Mouse (Mus musculus) regulatory T cell (primary cell): ENCODE data around the gene Mvb12a.
"Not testable (repeated sequence)": the region's sequence is repeated elsewhere in the genome, so short reads cannot be mapped to it uniquely, and the experiment has no call there.

Experiments used
- in situ Hi-C: fragments of 300-600 bp; cut with MboI, MseI; formaldehyde crosslinking; loops from one replicate; pipeline ENCODE4 v1.15.1; 2025; ENCODE audit warnings: high pct_unique_total_duplicates

Mvb12a gene

DNA sequence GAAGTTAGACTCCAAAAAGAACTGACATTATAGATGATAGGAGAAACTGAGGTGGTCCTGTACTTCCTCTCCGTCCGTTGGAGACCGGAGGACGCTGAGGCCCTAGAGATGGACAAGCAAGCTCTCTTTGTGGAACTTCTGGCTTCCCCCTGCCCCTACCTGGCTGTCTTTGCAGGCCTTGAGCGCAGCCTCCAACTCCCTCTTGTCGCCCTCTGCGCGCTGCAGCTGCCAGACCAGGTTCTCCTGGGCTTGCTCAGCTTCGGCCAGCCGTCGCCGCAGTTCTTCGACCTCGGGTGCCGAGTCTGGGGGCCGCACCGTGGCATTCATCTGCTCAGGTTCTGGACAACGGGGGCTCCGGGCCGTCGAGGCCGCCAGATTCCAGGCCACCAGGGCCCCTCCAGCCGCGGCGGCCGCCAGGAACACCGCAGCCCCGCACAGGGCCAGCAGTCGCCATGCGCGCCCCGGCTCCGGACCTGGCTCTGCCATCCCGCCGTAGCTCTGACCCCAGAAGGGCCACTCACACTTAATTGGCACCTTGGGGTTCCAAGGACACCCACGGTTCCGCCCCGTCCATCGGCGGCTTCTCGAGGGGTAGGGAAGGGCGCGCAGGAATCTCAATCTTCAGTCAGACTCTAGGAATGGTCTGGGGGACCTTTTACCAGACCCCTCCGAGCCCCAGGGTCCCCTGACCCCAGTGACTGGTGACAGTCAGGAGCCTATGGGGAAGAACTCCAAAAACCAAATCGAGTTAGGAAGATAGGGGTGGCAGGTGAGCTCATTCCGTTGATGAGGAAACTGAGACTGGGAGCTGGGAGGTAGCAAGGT lies 17.3 kb upstream of the Mvb12a start, which contains the start of gene Ccdc194:
Ccdc194 (minus strand) TSS at position 486 of the 825 bp plus-strand sequence.
- in situ Hi-C loops: no loop called here

DNA sequence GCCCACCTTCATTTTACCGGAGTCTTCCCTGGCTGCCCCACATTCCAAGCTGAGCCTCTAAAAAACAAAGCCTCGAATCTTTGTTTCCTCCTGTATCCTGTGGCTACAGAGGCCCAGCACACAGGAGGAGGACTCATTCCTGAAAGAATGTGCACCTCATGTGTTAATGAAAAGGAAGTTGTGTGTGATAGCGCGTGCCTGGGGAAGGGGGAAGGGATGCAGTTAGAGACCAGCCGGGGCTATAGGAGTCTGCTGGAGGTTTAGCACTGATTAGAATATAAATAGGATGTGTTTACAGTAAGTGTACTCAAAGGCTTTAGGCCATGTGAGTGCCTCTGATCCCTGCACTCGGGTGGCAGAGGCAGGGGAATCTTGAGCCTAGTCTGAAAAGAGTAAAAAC lies 16.4 kb upstream of the Mvb12a start:
- in situ Hi-C loops: no loop called here

DNA sequence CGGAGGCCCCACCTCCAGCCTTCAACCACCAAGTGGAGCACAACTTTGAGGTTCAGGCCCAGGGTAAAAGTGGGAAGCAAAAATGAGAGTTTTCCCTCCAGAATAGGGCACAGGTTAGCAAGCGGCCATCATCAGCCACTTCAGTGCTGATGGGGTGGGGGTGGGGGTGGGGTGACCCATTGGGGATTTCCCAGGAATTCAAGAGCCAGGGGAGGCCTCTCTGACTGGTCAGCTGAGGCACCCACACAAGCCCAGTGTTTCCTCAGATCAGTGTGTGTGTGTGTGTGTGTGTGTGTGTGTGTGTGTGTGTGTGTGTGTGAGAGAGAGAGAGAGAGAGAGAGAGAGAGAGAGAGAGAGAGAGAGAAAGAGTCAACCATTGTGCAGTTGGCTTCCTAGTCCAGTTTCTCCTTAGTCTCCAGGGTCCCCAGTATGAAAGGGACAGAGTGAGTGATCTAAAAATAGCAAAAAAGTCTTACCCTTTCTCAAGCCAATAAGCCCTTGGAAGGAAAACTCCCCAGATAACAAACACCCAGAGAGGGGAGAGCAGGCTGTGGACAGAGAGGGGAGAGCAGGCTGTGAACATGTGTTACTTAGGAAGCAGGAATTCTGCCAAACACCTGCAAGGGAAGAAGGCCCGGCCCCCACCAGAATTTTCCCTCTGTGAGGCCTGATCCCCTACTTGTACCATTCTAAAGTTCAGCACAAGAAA lies 15.4 kb upstream of the Mvb12a start:
- in situ Hi-C loops: no loop called here

DNA sequence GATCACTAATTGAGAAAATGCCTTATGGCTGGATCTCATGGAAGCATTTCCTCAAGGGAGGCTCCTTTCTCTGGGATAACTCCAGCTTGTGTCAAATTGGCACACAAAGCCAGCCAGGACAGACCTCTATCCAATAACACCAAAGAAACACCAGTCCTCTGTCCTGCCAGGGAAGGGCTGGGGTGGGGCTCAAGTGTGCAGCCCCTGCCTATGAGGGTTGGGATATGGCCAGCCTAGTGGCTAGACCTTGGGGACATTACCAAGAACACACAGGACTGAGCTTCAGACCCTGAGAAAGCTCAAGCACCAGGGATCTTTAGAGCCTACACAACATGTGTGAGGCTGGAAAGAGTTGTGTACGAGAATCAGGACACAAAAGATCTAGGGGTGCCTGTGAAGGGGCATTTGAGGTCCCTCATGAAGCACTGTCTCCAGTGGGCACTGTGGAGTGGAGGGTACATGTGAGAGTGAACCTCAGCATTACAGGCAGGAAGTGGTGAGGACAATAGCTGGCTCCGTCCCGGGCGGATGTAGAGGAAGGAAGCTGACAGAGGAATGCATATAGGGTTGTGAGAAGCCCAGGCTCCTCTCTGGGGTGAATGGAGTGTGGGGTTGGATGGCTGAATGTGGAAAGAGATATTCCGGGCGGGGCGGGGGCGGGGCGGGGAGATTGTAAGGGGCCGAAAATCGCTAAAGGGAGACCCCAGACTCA lies 14.2 kb upstream of the Mvb12a start:
- in situ Hi-C loops: no loop called here

DNA sequence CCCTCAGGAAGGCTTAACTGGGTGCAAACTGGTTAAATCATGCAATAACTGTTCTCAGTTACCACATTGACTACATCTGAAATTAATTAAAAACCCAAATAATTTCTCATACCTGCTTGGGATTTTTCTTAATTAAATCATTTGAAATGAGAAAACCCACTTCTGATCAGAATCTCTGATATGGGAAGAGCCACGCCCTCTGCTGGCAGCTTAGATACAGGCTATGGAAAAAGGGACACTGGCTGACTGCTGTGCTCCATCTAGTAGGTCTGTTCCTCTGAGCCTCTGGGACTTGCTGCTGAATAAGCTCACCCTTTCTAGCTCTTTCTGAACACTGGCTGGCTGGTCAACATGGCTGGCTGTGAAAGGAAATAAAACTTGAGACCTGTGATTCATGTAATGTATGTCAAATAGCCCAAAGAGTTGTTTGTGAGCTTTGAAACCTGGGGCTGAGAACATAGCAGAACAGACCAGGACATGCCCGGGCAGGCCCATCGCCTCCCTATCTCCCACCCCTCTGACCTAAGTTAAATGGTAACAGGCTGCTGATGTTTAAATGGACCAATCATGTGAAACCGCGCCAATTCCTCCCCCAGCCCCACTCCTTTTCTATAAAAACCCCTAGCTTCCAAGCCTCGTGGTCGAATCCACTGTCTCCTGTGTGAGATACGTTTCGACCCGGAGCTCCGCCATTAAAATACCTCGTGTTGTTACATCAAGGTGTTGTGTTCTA lies 11.8 kb upstream of the Mvb12a start:
- in situ Hi-C loops: not testable (repeated sequence)

DNA sequence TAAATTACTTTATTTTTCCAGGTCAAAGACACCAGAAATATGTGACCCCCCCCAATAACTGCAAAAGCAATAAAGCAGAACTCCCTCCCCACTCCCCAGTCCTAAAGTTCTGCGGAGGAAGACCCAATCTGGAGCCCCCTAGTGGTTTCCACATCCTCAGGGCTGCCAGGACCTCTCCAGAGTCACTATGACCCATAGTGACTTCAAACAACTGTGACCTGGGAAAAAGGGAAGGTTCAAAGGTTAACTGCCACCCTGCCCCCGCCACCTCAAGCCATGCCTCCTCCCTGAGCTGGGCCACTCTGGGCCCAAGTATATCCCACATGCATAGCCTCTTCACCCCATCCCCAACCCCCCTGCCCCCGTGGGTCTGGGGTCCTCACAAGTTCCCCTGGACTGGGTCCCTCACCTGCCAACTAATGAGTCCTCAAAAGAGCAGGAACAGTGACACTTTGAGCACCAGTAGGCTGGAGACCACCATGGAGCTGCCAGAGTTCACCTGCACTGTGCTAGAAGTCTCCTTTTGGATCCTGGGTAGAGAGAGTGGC lies 8.4 kb upstream of the Mvb12a start:
- in situ Hi-C loops: no loop called here

DNA sequence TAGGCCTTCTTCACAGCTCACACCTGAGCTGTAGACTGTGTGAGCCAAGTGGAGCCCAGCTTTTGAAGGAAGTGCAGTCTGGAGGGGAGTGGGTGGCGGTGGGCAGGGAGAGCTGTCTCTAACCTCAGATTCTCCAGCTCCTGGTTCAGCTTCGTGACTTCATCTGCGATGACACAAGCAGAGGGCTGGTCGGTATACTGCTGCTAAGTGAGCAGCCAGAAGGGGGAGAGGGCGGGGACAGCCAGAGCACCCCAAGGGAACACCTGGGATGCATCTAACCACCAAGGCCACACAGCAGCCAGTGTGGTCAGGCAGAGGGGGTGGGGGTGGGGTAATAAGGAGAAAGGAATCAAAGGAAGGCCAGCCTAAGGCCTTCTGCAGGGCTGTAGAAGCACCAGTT lies 7.1 kb upstream of the Mvb12a start:
- in situ Hi-C loops: no loop called here

DNA sequence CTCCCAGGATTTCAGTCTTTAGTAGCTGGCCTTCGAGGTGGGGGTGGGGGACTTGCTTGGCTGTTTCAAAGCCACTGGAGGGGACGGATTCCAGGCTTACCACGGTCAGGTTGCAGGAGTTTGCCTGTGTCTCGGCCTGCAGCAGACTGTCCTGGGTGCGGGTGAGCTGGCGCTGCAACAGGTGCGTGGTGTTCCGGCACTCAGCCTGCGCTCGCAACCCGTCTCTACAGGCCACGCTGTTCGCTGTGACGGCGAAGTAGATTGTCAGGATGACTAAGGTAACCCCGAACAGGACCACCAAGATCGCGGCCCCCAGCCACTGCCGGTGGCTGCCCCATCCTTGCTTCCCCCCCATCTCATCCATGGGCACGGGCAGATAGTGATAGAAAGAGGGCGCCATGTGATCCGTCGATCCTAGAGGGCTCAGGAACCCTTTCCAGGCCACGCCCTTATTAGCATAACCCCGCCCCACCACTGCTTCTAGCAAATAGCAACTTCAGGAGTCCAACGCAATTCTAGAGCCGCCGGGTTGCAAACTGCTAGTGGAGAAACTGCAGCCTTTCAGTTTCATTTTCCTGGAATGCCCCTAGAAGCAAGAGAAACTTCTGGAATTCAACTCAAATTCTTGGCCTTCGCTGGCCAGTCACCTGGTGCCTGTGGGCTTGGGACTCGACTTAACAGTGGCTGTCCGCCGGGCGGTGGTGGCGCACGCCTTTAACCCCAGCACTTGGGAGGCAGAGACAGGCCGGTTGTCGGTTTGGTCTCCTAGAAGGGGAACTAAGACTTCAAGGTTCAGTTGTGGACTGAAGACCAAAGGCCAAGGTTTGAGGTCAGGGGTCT lies 5.5 kb upstream of the Mvb12a start, which contains the start of gene Bst2:
Bst2 (minus strand) TSS at position 429 of the 840 bp plus-strand sequence.
- in situ Hi-C loops: no loop called here

DNA sequence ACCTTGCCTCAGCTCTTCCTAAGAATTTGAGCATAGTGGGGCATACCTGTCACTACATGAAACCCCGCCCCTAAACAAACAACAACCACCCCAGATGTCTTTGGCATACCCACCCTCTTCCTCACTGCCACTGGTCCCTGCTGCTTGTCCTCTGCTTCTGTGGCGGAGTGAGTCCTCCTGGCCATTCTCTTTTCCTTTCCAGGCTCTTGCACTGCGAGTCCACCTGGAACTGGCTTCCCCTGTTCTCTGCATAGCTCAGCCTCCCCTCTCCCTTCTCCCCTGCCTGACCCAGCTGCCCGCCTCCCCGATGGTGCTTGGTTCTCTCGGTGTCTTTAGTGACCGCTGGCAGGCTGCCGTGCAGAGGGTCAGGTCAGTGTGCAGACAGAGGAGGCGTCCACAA lies 1.0 kb downstream of the Mvb12a start:
- in situ Hi-C loops: no loop called here

DNA sequence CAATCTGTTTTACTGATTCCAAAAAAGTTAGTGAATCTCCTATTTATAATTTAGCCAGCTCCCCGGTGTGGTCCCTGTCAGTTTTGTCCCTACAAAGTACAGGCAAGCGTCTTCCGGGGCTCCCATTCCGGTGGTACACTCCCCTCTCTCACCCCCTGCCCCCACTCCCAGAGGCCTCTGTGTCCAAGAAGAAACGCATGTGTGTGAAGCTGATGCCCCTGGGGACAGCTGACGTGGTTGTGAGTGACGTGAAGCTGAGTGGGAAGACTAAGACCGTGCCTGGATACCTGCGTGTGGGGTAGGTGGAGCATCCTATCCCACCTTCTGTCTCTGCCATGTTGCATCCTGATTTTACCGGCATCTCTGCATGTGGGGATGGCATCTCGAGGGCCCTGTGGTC lies 2.3 kb downstream of the Mvb12a start:
- in situ Hi-C loops: no loop called here

DNA sequence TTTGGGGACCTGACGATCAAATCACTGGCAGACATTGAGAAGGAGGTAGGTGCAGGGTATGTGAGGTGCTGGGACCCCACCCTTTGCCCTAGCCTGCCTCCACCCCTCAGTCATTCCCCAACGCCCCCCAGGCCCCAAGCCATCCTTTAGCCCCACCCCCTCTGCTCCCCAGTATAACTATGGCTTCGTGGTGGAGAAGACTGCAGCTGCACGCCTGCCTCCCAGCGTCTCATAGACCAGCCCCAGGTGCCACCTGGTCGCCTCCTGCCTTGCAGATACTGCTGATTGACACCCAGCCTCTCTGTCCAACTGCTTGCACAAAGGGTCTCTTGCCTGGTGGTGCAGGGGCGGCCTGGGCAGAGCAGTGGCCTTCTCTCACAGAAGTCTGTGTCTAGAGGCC lies 4.9 kb downstream of the Mvb12a start:
- in situ Hi-C loops: no loop called here

DNA sequence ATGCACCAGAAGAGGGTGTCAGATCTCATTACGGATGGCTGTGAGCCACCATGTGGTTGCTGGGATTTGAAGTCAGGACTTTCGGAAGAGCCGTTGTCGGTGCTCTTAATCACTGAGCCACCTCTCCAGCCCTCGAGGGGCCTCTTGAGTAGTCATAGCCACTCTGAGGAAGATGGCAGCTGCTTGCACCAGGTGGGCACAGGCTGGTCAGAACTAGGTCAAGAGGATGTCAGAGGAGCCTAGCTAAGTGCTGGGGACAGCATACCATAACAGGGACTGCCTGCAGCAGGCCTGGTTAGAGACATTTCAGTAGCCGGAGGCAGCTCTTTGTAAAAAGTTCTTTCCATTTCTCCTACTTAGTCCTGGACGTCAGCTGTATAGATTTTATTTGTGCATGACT lies 8.0 kb downstream of the Mvb12a start:
- in situ Hi-C loops: no loop called here

DNA sequence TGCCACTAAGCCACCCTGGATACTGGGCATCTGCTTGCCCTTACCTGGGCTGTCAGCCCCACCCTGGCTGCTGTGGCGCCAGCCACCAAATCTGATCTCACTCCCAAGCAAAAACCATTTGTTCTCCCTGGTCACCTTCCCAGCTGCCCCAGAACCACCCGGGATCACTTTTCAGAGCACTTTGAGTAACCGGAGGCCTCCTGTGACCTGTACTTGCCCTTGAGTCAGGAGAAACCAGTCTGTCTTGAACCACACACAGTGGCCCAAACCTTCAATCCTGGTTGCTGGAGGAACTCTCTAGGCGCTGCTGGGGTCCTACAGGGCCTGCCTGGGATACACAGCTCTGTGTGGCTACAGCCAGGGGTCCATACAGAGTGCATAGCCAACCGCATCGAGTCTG lies 10.0 kb downstream of the Mvb12a start:
- in situ Hi-C loops: no loop called here

DNA sequence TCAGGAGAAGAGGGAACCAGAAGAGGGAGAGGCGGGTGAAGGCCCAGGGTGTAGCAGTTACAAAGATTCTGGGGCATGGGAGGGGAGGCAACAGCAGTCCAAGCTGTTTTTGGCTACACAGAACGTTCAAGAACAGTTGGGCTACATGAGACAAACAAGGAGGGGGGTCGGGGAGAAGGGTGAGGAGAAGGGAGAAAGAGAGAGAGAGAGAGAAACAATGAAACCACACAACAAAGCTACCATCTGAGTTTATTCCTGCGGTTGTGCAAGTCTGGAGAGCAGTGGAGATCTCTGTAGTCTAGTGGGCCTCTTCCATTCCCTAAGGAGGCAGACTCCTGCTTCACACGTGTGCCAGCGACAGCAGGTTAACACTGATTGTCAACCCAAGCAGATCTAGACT lies 11.3 kb downstream of the Mvb12a start:
- in situ Hi-C loops: no loop called here

DNA sequence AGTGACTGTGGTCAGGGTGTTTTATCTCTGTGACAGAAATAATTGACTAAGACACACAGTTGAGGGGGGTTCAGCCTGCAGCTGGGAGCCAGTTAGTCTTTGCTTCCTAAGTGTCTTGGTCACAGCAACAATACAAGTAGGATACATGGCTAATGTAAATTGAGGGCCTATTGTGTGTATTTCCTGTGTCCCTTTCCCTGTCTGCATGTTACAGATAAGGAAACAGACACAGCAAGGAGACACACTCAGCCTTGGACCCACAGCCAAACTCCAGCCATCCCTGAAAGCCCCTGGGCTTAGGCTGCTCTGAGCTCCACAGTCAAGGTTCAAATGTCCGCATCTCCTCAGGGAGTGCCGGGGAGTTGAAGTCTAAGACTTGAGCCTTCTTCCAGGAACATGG lies 11.9 kb downstream of the Mvb12a start:
- in situ Hi-C loops: no loop called here

DNA sequence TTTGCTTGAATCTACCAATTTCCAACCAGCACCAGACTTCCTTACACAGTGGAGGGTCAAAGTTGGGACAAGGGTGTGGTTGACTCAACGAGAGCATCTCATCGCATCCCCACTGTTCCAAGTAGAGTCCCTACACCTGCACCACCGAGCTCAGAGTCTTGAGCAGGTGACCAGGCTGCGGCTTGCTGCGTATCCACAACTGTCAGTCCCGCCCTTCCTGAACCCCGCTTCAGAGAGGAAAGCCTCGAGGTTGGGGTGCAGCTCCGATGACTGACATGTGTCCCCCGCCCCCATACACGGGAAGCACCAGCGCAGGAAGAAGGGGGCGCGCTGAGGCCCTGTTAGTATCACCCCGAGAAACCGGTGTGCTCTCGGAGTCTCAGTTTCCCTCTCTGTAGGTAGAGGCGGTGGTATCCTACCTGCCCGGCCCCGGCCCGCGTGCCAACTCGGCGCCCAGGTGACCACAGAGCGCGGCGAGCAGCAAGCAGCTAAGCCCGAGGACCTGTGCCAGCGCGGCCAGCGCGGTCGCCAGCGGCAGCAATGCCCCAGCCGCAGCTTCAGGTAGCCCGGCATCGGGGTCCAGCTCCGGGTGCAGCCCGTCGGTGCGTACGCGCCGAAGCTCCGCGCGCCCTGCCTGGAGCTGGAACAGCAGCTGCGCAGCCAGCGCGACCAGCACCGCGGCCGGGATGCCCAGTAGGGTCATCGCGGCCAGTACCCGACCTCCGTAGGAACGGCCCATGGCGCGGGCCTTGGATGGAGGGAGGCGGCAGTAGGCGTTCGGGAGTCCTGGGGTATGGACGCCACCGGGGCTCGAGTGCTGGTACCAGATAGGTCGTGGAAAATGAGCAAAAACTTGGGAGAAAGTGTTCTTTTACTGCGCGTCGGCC lies 15.6 kb downstream of the Mvb12a start, which contains the start of gene Tmem221:
Tmem221 (minus strand) TSS at position 801 of the 887 bp plus-strand sequence.
- in situ Hi-C loops: no loop called here

DNA sequence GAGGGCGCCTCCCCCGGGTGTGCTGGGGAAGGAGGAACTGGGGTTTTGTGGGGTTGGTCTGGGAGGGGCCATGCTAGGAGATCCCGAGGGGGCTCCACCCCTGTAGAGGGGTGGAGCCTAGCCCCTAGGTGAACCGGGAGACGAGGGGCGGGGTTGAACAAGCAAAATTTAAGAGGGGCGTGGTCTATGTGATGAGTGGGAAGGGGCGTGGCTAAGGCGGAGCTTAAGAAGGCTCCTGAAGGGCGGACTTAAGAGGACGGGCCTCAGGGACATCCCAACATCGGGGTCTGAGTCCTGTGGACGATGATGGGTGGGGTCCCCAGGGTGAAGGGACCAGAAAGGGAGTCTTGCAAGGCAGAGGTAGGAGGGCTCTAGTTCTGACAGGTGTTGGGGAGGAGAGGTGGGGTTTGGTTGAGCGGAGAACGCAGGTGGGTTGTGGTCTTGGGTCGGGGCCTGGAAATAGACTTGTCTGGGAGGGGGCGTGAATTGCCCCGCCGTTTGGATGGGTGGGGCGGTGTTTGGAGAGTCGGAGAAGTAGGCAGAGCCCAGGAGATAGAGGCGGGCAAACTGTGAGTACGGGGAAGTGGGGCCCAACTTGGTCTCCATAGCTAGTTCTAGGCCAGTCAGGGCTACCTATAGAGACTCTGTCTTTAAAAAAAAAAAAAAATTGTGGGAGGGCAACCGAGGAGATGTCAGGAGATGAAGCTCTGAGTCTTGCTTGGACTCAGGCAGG lies 16.4 kb downstream of the Mvb12a start:
- in situ Hi-C loops: no loop called here

DNA sequence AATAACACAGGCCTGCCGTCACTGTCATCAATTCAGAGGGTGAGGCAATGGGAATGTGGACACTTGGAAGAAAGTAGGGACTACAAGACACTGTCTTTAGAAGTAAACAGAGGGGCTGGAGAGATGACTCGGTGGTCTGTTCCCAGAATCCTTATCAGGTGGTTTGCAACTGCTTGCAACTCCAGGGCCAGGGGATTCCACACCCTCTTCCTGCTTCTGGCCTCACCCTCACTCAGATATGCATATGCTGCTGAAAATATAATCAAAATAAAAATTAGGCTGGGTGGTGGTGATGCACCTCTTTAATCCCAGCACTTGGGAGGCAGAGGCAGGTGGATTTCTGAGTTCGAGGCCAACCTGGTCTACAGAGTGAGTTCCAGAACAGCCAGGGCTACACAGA lies 17.3 kb downstream of the Mvb12a start:
- in situ Hi-C loops: loop anchor here (5.0 kb wide), 1 partner anchor 72 kb away; no protein-coding TSS in a partner anchor

DNA sequence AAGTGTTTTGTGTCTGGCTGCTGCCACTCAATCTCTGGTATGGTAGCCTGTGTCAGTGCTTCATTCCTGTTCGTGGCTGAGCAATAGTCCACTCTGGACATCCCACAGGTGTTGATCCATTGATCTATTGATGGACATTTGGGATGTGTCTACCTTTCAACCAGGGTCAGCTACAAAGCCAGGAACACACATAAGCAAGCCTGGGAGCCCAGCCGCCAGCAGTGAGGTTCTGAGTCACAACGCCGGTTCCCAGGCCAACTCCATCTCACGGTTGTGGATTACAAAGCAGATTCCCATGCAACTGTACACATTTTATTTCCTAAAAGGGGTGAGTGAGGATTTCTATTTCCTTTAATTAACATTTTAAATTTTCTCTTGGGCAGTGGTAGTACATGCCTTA lies 18.0 kb downstream of the Mvb12a start:
- in situ Hi-C loops: loop anchor here (5.0 kb wide), 1 partner anchor 72 kb away; no protein-coding TSS in a partner anchor
